Mouse (Mus musculus) myocyte (in vitro differentiated cells): ENCODE measurements at regions not wholly inside any gene's neighbourhood (a gene's known extent, or its start where the extent isn't known, plus 50 kb on each side); places are given as distances from the start of the nearest gene placed in this dataset.

Source experiments
- CEBPB ChIP-seq: IDR thresholded peaks from 2 replicates; pipeline ENCODE4 v1.6.1; 2011; ENCODE audit warnings: mild to moderate bottlenecking, moderate library complexity; ENCODE audit not compliant: poor library complexity, insufficient read depth, severe bottlenecking
- E2F4 ChIP-seq: IDR thresholded peaks from one replicate; pipeline ENCODE4 v1.6.1; 2011; ENCODE audit warnings: mild to moderate bottlenecking, control low read depth, moderate library complexity; ENCODE audit not compliant: insufficient read depth
- MAX ChIP-seq: IDR thresholded peaks from one replicate; pipeline ENCODE4 v1.6.1; 2011; ENCODE audit warnings: low read depth, mild to moderate bottlenecking, control low read depth
- MYOD1 ChIP-seq, 3 experiments: IDR thresholded peaks; one replicate each; pipeline ENCODE4 v1.6.1; 2011; ENCODE audit warnings: control low read depth in 2 of 3, low read depth in 2 of 3, mild to moderate bottlenecking in 2 of 3, moderate library complexity in 1 of 3; ENCODE audit not compliant: insufficient read length in 2 of 3, control insufficient read depth in 1 of 3
- MYOG ChIP-seq, 3 experiments: IDR thresholded peaks; one replicate each; pipeline ENCODE4 v1.6.1; 2011; ENCODE audit warnings: control low read depth in 2 of 3, low read depth in 2 of 3, mild to moderate bottlenecking in 2 of 3; ENCODE audit not compliant: insufficient read length in 2 of 3, control insufficient read depth in 1 of 3, insufficient read depth in 1 of 3
- POLR2A ChIP-seq: IDR thresholded peaks from one replicate; pipeline ENCODE4 v1.6.1; 2011; ENCODE audit warnings: low read depth, mild to moderate bottlenecking, control low read depth, moderate library complexity; ENCODE audit not compliant: insufficient read length
- POLR2AphosphoS2 ChIP-seq: IDR thresholded peaks from one replicate; pipeline ENCODE4 v1.6.1; 2011; ENCODE audit warnings: low read depth, control low read depth; ENCODE audit not compliant: insufficient read length
- REST ChIP-seq: IDR thresholded peaks from one replicate; pipeline ENCODE4 v1.6.1; 2011; ENCODE audit warnings: mild to moderate bottlenecking, control low read depth, moderate library complexity; ENCODE audit not compliant: insufficient read depth, insufficient read length
- SRF ChIP-seq: IDR thresholded peaks from one replicate; pipeline ENCODE4 v1.6.1; 2011; ENCODE audit warnings: low read depth; ENCODE audit not compliant: control insufficient read depth, insufficient read length
- TCF12 ChIP-seq: IDR thresholded peaks from one replicate; pipeline ENCODE4 v1.6.1; 2011; ENCODE audit warnings: mild to moderate bottlenecking, control low read depth; ENCODE audit not compliant: poor library complexity, insufficient read depth, severe bottlenecking
- TCF3 ChIP-seq: IDR thresholded peaks from one replicate; pipeline ENCODE4 v1.6.1; 2011; ENCODE audit warnings: low read depth, control low read depth; ENCODE audit not compliant: insufficient read length
- USF1 ChIP-seq: IDR thresholded peaks from one replicate; pipeline ENCODE4 v1.6.1; 2011; ENCODE audit warnings: low read depth, mild to moderate bottlenecking, control low read depth, moderate library complexity

DNA sequence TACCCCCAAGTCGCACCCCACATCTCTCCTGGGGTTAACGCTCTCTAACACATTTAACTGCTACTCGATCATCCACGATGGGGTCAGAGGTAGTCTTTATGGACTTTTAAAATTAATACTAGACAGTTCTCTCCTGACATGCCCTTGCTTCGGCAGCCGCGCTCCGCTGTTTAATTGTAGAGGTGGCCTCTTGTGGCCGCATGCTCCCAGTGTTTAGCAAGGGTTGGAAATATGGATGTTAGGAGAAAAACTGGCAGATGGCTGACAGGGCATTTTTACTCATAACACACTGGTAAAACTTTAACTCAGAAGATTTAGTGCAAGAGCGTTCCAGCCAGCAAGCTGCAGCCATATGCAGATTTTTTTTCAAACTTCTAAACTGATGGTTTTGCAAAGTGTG lies 242.7 kb downstream of the Tshz3 start:
- TF ChIP-seq TCF12 (no peak), POLR2A (no peak), E2F4 (no peak), MAX (no peak), MYOD1 (IDR thresholded peaks at IDR 0.05; ENCODE audit: control insufficient read depth in 1 of 3, insufficient read length in 2 of 3, low read depth in 2 of 3) (no peak), USF1 (no peak), POLR2AphosphoS2 (no peak), MYOG (IDR thresholded peaks at IDR 0.05; ENCODE audit: control insufficient read depth in 1 of 3, insufficient read depth in 1 of 3, insufficient read length in 2 of 3, low read depth in 2 of 3) (no peak), CEBPB (no peak), TCF3 (no peak), SRF (no peak), REST (no peak)
